Mouse (Mus musculus): ENCODE results near the gene Stab2. TPM values are rescaled to one million over a fixed set of nuclear protein-coding genes. Genes with fewer than 3 reads are reported as not detected.

The Stab2 gene
- total RNA-seq, 2 experiments from 2014 or later, result 0.18 to 0.38 TPM

Other genes with a start within 250 kb of the Stab2 start
- gene Gm49358, start 244.1 kb downstream of the Stab2 start, total RNA-seq (2021), result 10 to 100 TPM; 42.4 to 45.8 TPM
- gene Nt5dc3, start 229.0 kb downstream of the Stab2 start, total RNA-seq (2021), result 100 to 1,000 TPM; 125 to 134 TPM
- not detected for gene 1700113H08Rik, start 50.0 kb upstream of the Stab2 start, total RNA-seq (2021)

Data from layer of hippocampus, postnatal 14 days (tissue).